Mouse (Mus musculus) CD4-positive, CD25-positive, alpha-beta regulatory T cell, adult 4 months (primary cell): ENCODE measurements around the gene Irgm2. TPM values are rescaled to one million over a fixed set of nuclear protein-coding genes. Genes with fewer than 3 reads are reported as not detected.
"Not testable (repeated sequence)": the region's sequence is repeated elsewhere in the genome, so short reads cannot be mapped to it uniquely, and the experiment has no call there.

Source experiments
- ATAC-seq: one replicate; pipeline ENCODE4 v1.8.0; 2017
- polyA plus RNA-seq, 2 experiments: library from polyadenylated mRNA; unstranded; fragments of 100-300 nt; shearing (Covaris generic); gene quantifications; one replicate each; pipeline ENCODE4 v1.2.1; 2017

The Irgm2 gene
- polyA plus RNA-seq, 2 experiments from 2014 or later = 51.0 to 68.1 TPM

GRCm38 (mm10) chr11:58213673-58214342, 14.4 kb downstream of the Irgm2 start:
- ATAC-seq = no peak

DNA sequence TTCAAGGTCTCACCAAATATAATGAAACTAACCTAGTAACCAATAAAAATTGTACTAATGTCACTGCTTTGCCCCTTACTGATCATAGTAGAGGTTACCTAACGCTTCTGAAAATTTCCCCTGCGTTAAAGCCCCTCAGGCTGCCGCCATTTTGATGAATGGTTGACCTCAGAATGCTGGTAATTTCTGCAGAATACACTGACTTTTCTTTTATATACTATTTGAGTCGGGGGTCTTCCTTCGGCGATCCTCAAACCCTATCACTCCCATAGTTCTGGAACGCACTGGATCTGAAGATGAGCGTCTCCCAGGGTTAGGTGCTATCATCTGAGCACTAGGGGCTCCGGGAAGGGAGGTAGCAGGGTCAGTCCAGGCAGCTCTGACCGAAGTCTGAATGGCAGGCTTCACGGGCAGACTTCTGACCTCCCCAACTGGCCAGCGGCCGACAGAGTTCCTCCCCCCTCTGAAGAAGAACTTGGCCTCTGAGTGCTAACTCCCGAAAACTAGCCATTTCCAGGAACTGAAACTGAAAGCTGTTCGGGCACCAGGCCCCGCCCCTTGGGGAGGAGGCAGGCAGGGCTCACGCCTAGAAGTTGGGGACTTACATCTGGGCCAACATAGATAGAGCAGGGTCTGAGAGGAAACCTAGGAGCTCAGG, 15.1 kb downstream of the Irgm2 start:
- peak; percentile 70 for ATAC-seq

DNA sequence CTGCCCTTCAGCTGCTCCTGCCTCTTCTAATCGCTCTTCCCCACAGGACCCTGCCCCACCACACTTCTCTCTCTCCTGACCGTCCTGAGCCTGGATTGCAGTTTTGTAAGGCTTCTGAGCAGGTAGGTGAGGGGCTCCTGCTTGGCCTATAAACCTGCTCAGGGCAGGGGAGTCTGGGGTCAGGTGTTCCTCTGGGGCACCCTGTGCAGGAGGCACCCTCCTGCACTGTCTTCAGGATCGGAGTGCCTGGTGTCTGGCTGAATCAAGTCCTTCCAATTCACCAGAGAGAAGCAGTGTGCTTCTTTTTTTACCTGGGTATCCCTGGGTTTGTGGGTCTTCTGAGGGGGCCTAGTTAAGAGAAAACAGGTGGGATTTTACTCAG, 15.6 kb downstream of the Irgm2 start:
- peak; percentile 2 for ATAC-seq

DNA sequence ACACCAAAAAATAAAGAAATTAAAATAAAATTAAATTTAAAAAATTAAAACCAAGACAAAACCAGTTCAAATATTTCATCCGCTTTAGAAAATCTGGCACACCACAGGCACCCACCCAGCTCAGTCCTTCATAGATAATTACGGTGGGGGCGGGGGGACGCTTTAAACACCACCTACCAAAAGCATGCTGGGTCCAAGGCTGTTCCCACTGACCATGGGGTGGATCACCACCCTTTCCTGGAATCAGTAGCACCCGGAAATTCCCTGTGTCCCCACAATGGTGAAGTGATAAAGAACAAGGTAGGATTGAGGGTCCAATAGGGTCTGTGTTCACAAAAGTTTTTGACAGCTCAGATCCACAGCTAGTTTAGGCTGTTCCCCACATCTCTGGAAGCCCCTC, 16.4 kb downstream of the Irgm2 start:
- ATAC-seq = no peak

DNA sequence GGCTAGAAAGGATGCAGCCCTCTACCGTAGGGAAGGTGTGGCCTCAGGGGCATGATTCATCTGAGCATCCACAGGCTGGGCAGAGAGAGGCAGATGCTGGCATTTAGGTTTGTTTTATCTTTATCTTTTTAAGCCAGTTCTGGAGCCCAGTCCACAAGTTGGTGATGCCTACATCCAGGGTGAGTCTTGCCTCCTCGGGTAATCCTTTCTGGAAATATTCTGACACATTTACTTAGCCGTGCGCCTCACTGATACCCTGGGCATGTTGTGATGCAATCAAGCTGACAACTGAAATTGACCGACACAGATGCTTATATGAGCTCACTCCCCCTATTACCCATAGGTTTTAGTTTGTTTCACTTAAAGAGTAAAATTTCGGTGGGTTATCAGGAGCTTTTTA, 17.4 kb downstream of the Irgm2 start:
- peak; percentile 16 for ATAC-seq

DNA sequence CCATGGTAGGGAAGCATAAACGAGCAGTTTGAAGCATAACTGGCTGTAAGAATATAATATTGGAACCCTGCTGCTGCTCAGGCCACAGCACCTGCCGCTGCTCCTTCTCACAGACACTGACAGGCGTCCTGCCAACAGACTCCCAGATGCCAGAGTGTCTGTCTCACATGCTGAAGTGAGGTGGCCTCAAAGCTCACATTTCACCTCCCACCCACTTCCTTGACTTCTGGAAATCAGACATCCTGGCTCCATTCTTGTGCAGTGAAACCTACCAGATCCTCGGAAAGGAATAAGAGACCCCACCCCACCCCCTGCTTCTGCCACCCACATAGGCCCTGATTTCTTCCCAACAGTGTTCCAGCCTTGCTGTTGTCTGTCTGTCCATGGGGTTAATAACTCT, 24.3 kb downstream of the Irgm2 start:
- ATAC-seq = no peak

GRCm38 (mm10) chr11:58224313-58224712, 24.9 kb downstream of the Irgm2 start:
- ATAC-seq = peak; percentile 75

DNA sequence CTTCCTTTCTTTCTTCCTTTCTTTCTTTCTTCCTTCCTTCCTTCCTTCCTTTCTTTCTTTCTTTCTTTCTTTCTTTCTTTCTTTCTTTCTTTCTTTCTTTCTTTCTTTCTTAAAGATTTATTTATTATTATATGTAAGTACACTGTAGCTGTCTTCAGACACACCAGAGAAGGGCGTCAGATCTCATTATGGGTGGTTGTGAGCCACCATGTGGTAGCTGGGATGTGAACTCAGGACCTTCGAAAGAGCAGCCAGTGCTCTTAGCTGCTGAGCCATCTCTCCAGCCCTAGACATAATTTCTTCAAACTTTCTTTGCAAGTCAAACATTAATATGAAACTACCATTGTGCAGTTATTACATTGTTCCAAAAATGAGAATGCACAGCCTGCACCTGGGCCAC, 25.5 kb downstream of the Irgm2 start:
- ATAC-seq = not testable (repeated sequence)

GRCm38 (mm10) chr11:58225655-58226054, 26.2 kb downstream of the Irgm2 start:
- ATAC-seq = peak; percentile 75

- no peak for ATAC-seq
Measured at GRCm38 (mm10) chr11:58226425-58226824, 27.0 kb downstream of the Irgm2 start.

DNA sequence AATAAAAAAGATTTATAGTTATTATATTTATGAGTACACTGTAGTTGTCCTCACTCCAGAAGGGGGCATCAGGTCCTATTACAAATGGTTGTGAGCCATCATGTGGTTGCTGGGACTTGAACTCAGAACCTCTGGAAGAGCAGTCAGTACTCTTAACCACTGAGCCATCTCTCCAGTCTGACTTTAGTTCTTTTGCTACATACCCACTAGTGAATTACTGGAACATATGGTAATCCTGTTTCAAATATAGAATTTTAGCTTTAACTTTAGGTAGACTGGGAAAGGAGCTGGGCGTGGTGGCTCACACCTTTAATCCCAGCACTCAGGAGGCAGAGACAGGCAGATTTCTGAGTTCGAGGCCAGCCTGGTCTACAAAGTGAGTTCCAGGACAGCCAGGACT, 28.6 kb downstream of the Irgm2 start:
- ATAC-seq = not testable (repeated sequence)

GRCm38 (mm10) chr11:58230396-58230910, 31.0 kb downstream of the Irgm2 start:
- no peak for ATAC-seq

DNA sequence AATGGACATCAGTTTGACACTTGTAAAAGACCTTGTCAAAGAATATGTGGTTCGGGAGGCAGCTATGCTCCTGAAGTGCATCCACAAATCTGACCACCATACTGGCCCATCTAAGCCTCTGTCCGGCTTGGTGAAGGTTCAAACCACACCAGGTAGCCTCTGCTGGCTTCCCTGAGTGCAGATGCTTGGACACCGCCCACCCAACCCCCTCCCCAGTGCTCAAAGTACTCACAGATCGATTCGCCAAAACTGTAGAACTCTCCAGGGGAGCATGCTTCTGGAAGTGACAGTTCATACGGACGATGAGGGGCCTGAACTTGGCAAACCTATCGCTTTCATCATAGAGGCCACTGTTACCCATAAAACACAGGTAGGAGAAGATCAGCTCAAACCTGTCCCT, 31.7 kb downstream of the Irgm2 start:
- no peak for ATAC-seq

- ATAC-seq = not testable (repeated sequence)
Measured at GRCm38 (mm10) chr11:58234551-58234950, 35.1 kb downstream of the Irgm2 start.

DNA sequence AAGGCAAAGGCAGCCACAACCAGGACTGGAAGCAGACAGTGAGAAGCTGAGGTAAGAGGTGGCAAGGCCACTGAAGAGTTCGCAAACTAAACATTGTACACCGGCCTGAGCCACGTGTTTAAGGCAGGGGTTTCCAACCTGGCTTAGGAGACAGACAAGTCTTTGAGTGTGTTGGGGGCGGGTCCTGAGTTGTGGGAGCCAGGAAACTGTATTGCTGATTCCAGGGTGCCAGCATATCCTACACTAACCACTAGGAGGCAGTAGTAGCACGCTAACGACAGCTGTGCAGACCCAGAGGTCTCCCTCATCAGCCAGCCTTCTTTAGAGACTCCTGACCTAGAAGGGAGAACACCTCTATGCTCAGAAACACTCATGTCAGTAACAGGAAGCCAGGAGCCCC, 35.7 kb downstream of the Irgm2 start:
- ATAC-seq = peak; percentile 74

DNA sequence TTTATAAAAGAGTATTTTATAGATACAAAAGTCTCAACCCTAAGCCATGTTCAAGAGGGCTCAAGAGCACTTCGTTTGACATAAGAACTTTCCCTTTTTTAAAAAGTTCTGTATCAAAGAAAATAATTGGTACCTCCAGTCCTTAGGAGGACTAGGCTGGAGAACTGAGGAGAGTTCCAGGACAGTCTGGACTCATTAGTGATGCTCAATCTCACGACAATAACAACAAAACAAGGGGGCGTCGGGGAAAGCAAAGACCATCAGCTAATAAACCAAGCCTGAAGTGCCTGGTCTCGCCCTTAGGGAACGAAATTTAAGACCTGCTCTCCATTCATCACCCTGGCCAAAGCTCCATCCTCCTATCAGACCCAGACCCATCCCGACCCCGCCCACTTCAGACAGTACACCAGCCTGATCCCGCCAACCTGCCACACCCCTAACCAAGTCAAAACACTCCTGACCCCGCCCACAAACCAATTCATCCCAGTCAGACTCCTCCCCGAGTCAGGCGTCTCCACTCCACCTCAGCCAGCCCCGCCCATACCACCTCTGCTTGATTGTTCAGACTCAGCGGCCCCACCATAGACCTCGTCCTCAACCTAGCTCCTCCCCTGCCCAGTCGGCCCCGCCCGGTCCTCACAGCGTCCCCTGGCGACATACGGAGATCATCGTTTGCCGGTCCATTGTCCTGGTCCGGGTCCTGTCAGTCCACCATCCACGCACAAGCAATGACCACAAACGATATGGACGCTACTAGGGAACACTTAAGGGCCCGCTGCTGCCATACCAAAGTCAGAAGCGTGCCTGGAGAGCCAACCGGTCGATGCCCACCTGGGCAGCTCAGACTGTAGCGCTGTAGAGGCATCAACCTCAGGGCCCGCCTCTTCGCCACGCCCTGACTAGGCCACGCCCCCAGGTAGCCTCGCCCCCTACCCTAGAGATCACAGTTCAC, 39.7 kb downstream of the Irgm2 start:
- peak; percentile 74 for ATAC-seq

- no peak for ATAC-seq
Measured at GRCm38 (mm10) chr11:58247294-58247693, 47.9 kb downstream of the Irgm2 start.

GRCm38 (mm10) chr11:58249203-58249981, 50.0 kb downstream of the Irgm2 start:
- ATAC-seq = no peak

GRCm38 (mm10) chr11:58250550-58250949, 51.1 kb downstream of the Irgm2 start:
- no peak for ATAC-seq

DNA sequence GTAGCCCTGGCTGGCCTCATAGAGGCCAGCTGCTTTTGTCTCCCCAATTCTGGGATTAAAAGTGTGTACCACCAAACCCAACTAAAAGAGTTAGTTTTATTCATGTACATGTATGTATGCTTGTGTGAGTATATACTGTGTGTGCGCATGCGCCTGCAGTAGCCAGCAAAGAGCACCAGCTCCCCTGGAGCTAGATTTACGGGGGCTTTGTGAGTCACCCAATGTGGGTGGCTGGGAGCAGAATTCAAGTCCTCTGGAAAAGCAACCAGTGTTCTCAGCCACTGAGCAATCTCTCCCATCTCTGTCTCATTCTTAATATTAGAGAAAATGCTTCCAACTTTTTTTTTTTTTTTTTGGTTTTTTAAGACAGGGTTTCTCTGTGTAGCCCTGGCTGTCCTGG, 55.0 kb downstream of the Irgm2 start:
- no peak for ATAC-seq

DNA sequence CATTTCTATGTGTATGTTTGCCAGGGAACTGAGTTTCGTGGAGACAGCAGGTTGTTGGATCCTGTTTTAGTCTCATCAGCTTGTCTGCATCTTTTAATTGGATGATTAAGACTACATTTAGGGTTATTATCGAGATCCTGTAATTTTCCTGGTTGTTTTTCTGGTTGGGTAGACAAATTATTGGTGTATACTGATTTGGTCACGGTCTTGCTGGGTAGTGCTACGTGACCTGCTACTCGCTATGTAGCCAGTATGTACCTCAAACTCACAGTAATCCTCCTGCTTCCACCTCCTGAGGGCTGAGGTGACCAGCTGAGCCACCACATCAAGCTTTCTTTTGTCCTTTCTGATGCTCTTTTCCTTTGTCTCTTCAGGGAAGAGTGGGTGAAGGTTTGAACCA, 58.4 kb downstream of the Irgm2 start:
- ATAC-seq = no peak

GRCm38 (mm10) chr11:58260156-58260555, 60.7 kb downstream of the Irgm2 start:
- ATAC-seq = no peak
